Mouse (Mus musculus) hindlimb bud, embryonic 11.5 days (tissue): ENCODE data around the gene Cpne5.

ENCODE experiments used
- DNase-seq: peaks from one replicate; pipeline ENCODE4 v3.0.0-alpha.2; 2012; ENCODE audit warnings: low read depth, low spot score; ENCODE audit errors: extremely low spot score

The Cpne5 gene

GRCm38 (mm10) chr17:29172062-29172461 is 65.9 kb downstream of the Cpne5 start:
- no peak for DNase-seq

GRCm38 (mm10) chr17:29171001-29171772 is 66.8 kb downstream of the Cpne5 start:
- DNase-seq = peak; percentile 50

- no peak for DNase-seq
These were observed 67.5 kb downstream of the Cpne5 start for GRCm38 (mm10) chr17:29170431-29171000.

GRCm38 (mm10) chr17:29168996-29169601 is 68.9 kb downstream of the Cpne5 start:
- DNase-seq = no peak

DNA sequence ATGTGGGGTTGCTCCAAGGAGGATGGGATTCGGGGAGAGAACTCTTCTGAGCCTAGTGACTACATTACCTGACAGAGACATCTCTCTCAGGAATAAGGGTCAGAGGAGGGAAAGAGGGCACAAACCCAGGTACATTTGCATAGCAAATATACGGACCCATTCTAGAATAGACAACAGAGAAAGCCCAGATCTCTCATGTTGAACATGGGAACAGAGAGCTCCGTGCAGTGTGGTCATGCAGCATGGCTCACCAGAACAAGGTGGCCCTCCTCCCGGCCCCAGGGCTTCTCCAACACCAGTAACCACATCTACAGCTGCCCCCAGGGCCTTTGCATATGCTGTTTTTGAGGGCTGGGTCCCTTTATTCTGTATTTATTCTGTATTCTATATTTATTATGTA is 69.5 kb downstream of the Cpne5 start:
- DNase-seq = no peak

DNA sequence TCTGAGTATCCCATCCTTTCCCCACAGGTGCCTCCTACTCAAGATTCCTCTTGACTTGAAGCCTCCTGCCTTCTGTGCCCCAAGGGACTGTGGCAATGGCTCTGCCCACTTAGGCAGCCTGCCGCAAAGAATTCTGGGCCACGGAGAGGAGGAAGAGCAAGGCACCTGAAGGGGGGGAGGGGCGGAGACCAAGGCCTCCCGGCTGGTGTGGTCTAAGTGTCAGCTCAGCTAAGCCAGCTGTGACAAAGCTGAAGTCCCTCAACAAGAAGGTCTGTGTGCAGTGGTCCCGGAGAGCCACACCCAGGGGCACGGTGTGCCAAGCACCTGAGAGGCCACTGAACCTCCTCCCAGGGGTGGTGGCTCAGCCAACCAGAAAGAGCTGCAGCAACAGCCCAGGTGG is 70.6 kb downstream of the Cpne5 start:
- no peak for DNase-seq

DNA sequence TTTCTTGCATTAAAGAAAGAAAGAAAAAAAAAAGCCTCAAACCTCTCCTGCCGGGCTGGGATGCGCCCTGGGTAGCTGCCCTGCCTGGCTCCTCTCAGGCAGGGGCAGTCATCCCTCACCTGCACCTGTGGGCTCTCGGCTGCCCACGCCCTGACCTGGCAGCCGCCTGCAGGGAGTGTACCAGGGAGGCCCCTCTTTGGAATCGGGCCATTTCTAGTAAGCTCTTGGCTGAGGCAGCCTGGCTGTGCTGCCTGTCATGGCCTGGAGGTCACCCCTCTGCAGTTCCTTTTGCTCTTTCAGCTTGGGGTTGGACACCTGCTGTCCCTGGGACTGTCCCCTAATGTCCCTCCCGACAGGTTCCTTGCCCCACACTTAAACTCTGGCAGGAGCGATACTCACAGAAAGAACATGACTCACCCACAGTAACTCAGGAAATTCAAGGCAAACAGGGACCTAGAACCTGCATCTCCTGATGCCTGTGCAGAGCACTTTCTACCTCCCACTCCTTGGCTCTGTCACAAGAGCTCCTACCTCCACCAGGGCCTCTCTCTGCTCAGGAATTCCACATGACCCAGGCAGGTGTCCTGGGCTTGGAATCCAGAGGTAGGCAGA is 71.9 kb downstream of the Cpne5 start:
- no peak for DNase-seq

GRCm38 (mm10) chr17:29165452-29165851 is 72.5 kb downstream of the Cpne5 start:
- no peak for DNase-seq

GRCm38 (mm10) chr17:29164469-29165111 is 73.4 kb downstream of the Cpne5 start:
- DNase-seq = no peak

- DNase-seq = no peak
These were observed 75.6 kb downstream of the Cpne5 start for GRCm38 (mm10) chr17:29162334-29162733.

GRCm38 (mm10) chr17:29159743-29160455 is 78.1 kb downstream of the Cpne5 start:
- no peak for DNase-seq

- DNase-seq = no peak
These were observed 78.6 kb downstream of the Cpne5 start for GRCm38 (mm10) chr17:29159320-29159719.

- no peak for DNase-seq
These were observed 79.1 kb downstream of the Cpne5 start for GRCm38 (mm10) chr17:29158899-29159298.

DNA sequence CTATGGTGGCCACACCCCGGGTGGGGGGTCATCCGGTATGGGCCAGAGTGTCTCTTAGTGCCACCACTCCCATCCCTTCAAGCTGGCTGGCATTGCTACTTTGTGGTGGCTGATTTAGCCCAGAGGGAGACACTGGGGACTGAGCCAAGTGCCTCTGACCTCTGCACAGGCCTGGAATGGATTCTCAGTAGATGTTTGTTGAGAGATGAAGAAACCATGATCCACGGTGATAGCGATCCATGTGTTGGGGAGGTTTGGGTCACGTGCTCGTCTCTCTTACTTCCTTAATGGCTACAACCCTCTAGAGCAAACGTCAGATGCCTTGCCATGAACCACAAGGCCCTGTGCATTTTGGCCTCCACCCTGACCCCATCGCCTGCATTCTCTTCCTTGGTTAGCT is 81.1 kb downstream of the Cpne5 start:
- DNase-seq = no peak

GRCm38 (mm10) chr17:29156396-29156795 is 81.6 kb downstream of the Cpne5 start:
- DNase-seq = no peak

GRCm38 (mm10) chr17:29155355-29156135 is 82.4 kb downstream of the Cpne5 start:
- DNase-seq = no peak

DNA sequence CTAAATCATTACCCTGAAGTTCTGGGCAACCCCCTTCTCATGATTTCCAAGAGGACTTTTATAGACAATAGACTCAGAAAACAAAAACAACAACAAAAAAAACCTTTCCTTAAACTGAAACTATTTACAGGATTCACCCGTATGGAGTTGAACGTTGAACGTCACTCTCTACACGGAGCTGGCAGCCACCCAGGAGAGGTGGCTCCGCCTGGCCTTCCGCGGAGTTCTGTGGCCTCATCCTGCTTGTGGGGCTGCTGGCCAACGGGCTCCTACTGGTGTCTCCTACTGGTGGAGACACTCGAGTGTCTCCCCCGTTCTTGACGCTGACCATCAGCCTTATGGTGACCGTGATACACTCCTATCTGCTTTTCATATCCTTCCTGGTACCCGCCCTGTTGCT is 83.7 kb downstream of the Cpne5 start:
- no peak for DNase-seq

GRCm38 (mm10) chr17:29152547-29152946 is 85.4 kb downstream of the Cpne5 start:
- no peak for DNase-seq

GRCm38 (mm10) chr17:29149766-29150165 is 88.2 kb downstream of the Cpne5 start:
- DNase-seq = no peak

DNA sequence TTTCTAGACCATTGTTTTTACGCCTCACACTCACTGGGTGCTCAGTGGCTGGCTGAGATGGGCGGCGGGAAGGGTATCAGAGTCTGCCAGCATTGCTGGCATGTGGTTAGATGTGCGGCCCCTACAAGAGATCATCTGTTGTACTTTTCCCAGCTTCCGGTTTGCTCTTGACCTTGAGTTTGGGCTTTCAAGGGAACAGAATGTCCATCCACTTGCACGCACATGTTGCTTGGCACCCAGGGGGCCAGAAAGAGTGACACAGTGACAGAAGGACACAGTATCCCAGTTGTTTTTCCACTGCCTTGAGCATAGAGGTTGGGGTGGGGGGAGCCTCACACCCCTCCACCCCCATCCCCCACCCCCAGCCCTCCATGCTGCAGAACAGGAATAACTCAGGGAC is 90.2 kb downstream of the Cpne5 start:
- DNase-seq = no peak
